Mouse (Mus musculus) left cerebral cortex, adult 2 months (tissue): ENCODE data around the gene Ppp2r5e. TPM values are rescaled to one million over a fixed set of nuclear protein-coding genes. Genes with fewer than 3 reads are reported as not detected.
"Not testable (repeated sequence)": the region's sequence is repeated elsewhere in the genome, so short reads cannot be mapped to it uniquely, and the experiment has no call there.

Experiments used
- DNase-seq, 2 experiments: peaks; one replicate each; pipeline ENCODE4 v3.0.0; 2021 to 2022; ENCODE audit warnings: low spot score in 2 of 2, mixed read lengths in 1 of 2; ENCODE audit errors: extremely low spot score in 1 of 2
- H3K27ac ChIP-seq: fragments of 200-600 bp; 2 replicates; pipeline ENCODE4 v1.8.1; 2022
- H3K4me3 ChIP-seq: fragments of 200-600 bp; 2 replicates; pipeline ENCODE4 v1.8.1; 2022
- CTCF ChIP-seq: fragments of 200-600 bp; IDR thresholded peaks from 2 replicates; pipeline ENCODE4 v1.8.1; 2022; ENCODE audit warnings: antibody characterized with exemption, mild to moderate bottlenecking, moderate library complexity
- intact Hi-C: fragments of 180-260 bp; cut with DNase I; formaldehyde crosslinking; loops from one replicate; pipeline ENCODE4 v1.15.1; 2025
- total RNA-seq, 2 experiments: library from RNA; stranded (reverse); gene quantifications; 2 replicates each; pipeline ENCODE4 v1.2.3; 2021

Ppp2r5e gene
- total RNA-seq, 2 experiments from 2014 or later: 81.7 to 84.9 TPM

DNA sequence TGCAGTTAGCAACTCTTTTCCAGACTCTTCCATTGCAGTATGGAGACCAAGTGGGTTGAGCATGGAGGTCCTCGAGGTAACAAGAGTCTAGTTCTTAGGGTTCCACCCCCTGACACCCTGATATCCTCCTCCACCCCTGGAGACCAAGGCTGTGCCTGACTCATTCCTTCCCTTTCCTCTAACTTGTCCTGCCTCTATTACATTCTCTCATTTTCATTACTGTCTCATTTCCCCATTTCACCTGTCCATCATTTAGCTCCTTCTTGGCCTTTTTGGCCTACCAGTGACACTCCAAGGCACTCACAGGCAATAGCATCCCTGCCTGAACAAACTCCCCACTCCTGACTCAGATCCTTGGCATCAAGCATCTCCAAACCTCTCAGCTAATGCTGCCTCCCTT lies 98.3 kb downstream of the Ppp2r5e start:
- Histone ChIP-seq H3K4me3 (no peak overlapping the region), H3K27ac (no peak overlapping the region)
- no peak for TF ChIP-seq CTCF
- intact Hi-C loops: no loop called here
- no peak for DNase-seq

DNA sequence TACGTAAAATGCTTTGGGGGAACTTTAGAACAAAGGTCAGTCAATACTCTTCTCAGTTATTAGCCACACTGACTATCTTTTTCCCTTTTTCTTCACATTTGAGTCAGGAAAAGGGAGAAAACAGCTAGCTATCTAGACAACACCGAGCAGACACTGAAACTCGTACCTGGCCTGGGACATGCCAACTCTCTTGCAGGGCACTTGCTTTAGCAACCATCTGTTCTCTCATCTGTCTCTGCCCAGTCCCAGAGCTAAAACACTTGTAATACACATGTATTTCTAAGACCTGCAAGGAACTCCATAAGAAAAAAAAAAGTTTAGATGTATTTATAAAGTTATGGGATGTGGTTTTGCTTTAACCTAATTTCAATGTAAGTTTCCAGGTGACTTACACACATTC lies 100.4 kb downstream of the Ppp2r5e start:
- no peak for TF ChIP-seq CTCF
- H3K4me3 ChIP-seq: no peak overlapping the region
- no peak for DNase-seq
- H3K27ac ChIP-seq: no peak overlapping the region
- intact Hi-C loops: no loop called here

- H3K27ac ChIP-seq: no peak overlapping the region
- no peak for DNase-seq
- intact Hi-C loops: no loop called here
- no peak for TF ChIP-seq CTCF
- H3K4me3 ChIP-seq: no peak overlapping the region
These were observed 101.4 kb downstream of the Ppp2r5e start for GRCm38 (mm10) chr12:75494643-75495042.

DNA sequence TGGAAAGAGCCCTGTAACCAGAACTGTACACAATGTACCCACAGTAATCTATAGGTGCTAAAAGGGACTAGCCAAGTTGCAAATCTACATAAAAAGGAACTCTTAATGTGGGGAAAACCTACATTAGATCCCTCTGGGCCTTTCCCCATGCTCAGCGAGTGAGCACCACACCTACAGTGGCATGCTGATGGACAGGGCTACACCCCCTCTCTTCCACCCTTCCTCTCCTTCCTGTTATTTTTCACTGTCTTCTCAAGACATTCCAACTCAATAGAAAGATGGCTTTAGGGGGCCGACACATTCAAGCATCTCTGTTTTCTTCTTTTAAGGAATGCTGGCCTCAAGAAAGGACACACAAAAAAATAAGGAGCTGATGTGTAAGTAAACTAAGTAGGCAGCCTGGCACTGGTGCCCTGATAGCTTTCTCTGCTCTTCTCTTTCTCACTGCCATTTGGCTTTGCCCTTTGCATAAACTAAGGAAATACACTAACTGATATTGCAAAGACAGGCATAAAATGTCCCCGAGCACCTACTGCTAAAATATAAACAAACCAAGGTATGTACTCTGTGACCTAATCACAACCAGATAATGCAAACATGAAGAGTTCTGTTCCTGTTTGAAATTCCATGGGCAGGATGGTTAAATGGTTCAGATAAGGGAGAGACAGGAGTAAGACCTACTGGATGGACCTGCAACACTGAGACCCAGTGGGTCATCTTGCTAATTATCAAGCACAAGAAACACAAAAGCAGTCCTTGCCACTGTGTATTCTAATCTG lies 103.3 kb downstream of the Ppp2r5e start:
- H3K27ac ChIP-seq: no peak overlapping the region
- no peak overlapping the region for H3K4me3 ChIP-seq
- intact Hi-C loops: no loop called here
- DNase-seq: no peak
- no peak for TF ChIP-seq CTCF

GRCm38 (mm10) chr12:75492148-75492547 lies 103.9 kb downstream of the Ppp2r5e start:
- H3K27ac ChIP-seq, H3K4me3 ChIP-seq, intact Hi-C loops, DNase-seq: not testable (repeated sequence)

- no peak for DNase-seq
- Histone ChIP-seq H3K27ac (no peak overlapping the region), H3K4me3 (no peak overlapping the region)
- TF ChIP-seq CTCF: no peak
- intact Hi-C loops: no loop called here
These were observed 108.5 kb downstream of the Ppp2r5e start for GRCm38 (mm10) chr12:75487500-75487899.

DNA sequence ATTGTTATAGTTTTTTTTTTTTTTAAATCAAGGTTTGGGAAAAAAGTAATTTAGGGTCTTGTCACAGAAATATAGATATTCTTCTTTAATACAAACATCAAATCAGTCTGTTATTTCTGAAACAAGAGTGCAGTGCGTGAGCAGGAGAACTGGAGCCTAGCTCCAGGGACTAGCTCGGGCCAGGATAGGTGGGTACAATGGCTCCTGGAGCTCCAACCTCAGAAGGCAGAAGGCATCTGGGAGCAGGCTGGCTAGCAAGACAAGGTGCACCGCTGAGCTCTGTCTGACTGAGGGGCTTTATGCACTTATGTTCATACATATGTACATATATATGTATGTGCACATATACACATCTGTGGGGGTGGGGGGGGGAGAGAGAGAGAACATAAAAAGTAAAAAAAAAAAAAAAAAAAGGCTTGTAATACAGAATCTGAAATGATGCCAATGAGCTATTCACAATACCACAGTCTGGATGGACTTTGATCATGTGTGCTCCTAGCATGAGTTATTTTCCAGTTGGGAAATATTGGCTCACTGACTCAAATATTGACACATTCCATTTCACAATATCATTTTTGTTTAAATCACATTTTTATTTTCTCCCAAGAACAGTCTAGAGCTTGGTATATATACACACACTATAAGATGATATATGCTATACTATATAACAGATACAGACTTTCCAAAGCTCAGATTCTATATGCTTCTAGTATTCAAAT lies 109.3 kb downstream of the Ppp2r5e start:
- H3K4me3 ChIP-seq: no peak overlapping the region
- TF ChIP-seq CTCF: no peak
- intact Hi-C loops: no loop called here
- DNase-seq: no peak
- H3K27ac ChIP-seq: no peak overlapping the region

- intact Hi-C loops: no loop called here
- no peak for TF ChIP-seq CTCF
- H3K27ac ChIP-seq: no peak overlapping the region
- DNase-seq: no peak
- H3K4me3 ChIP-seq: no peak overlapping the region
These were observed 113.3 kb downstream of the Ppp2r5e start for GRCm38 (mm10) chr12:75482781-75483180.

DNA sequence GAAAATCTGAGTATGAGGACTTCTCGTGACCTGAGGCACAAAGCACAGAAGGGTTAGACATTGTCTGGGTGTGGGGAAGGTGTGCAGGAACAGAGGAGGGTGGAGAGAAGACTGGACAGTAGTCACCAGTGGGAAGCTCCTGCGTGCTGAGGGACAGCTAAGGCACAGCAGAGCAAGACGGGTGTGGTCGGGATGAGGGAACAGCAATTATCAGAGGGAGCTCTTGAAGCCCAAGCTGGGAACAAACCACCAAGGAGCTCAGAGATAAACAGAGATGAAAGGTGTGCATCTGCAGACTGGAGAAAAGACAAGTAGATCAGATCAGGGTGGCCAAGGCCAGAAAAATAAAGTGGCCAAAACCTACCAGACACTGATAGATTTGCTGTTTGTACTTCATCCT lies 114.0 kb downstream of the Ppp2r5e start:
- Histone ChIP-seq H3K4me3 (no peak overlapping the region), H3K27ac (no peak overlapping the region)
- TF ChIP-seq CTCF: no peak
- DNase-seq: no peak
- intact Hi-C loops: no loop called here

- intact Hi-C loops: no loop called here
- Histone ChIP-seq H3K4me3 (no peak overlapping the region), H3K27ac (no peak overlapping the region)
- TF ChIP-seq CTCF: no peak
- no peak for DNase-seq
These were observed 116.0 kb downstream of the Ppp2r5e start for GRCm38 (mm10) chr12:75480031-75480430.

DNA sequence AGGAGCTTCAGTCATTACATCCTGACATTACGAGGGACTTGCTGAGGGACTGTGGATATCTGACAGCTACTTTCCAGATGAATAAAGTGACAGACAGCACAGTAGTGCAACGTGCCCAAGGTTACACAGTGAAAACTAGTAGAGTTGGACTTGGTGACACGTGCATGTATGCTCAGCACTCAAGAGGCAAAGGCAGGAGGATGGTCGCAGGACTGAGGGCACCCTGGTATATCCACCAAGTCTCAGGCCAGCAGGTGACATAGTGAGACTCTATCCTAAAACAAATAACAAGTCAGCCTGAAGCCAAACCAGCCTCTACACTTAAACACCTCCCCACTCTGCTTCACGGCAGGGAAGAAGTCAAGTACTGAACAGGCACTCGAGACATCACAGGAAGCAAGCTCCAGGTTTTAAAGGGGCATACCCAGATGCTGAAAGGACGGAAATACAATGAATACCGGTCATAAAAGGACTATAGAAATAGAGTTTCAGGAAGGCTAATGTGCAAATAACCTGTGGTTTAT lies 116.6 kb downstream of the Ppp2r5e start:
- Histone ChIP-seq H3K27ac (no peak overlapping the region; the same call in 1 of the 2 replicates), H3K4me3 (no peak overlapping the region)
- TF ChIP-seq CTCF: no peak
- intact Hi-C loops: no loop called here
- DNase-seq: no peak

DNA sequence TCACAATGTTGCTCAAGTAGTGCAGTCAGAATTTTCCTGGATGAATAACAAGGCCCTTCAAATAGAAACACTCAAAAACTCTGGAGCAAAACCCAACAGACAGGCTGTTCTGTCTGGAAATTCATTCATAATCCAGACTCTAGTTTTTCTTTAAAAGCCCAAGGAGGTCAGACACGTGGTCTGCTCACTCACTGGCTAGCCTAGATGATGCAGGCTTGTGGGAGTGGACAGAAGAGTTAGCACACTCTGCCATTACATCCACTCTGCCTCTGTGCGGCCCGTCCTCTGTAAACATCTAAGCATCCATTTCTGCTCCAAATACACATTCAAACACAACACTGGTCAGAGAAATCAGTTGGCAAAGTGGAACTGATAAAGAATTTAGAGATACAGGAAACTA lies 117.4 kb downstream of the Ppp2r5e start:
- intact Hi-C loops: no loop called here
- Histone ChIP-seq H3K4me3 (no peak overlapping the region), H3K27ac (peak overlapping the region; percentile 65)
- no peak for TF ChIP-seq CTCF
- DNase-seq: no peak

- no peak for TF ChIP-seq CTCF
- no peak overlapping the region for H3K4me3 ChIP-seq
- DNase-seq: no peak
- peak overlapping the region; percentile 65; the same call in 1 of the 2 replicates for H3K27ac ChIP-seq
- intact Hi-C loops: no loop called here
These were observed 117.9 kb downstream of the Ppp2r5e start for GRCm38 (mm10) chr12:75478117-75478516.
